Mouse (Mus musculus) telencephalon, adult 2 months (tissue): ENCODE results near the gene Olfr1118.
"Not testable (repeated sequence)": the region's sequence is repeated elsewhere in the genome, so short reads cannot be mapped to it uniquely, and the experiment has no call there.

Source experiments
- DNase-seq: peaks from one replicate; pipeline ENCODE4 v3.0.0-alpha.2; 2011; ENCODE audit warnings: low read depth, low spot score

Gene Olfr1118

GRCm38 (mm10) chr2:87307281-87307680 is at the start of gene Olfr1118:
Gene Olfr1118 (plus strand): TSS chr2:87307581.
- no peak for DNase-seq

- no peak for DNase-seq
These were observed 40.1 kb upstream of the Olfr1118 start, which contains the start of gene Olfr1116 for GRCm38 (mm10) chr2:87267234-87267633. Gene Olfr1116 (plus strand): TSS chr2:87267534.

GRCm38 (mm10) chr2:87293977-87294376 is 13.4 kb upstream of the Olfr1118 start:
- DNase-seq: not testable (repeated sequence)

- no peak for DNase-seq
These were observed 47.1 kb downstream of the Olfr1118 start, which contains the start of gene Olfr1120 for GRCm38 (mm10) chr2:87354515-87354914. Gene Olfr1120 (plus strand): TSS chr2:87354815.

GRCm38 (mm10) chr2:87360121-87360520 is 52.7 kb downstream of the Olfr1118 start:
- DNase-seq: not testable (repeated sequence)
